Mouse (Mus musculus): ENCODE data around the gene Rhobtb3.
"Not testable (repeated sequence)": the region's sequence is repeated elsewhere in the genome, so short reads cannot be mapped to it uniquely, and the experiment has no call there.

The Rhobtb3 gene

DNA sequence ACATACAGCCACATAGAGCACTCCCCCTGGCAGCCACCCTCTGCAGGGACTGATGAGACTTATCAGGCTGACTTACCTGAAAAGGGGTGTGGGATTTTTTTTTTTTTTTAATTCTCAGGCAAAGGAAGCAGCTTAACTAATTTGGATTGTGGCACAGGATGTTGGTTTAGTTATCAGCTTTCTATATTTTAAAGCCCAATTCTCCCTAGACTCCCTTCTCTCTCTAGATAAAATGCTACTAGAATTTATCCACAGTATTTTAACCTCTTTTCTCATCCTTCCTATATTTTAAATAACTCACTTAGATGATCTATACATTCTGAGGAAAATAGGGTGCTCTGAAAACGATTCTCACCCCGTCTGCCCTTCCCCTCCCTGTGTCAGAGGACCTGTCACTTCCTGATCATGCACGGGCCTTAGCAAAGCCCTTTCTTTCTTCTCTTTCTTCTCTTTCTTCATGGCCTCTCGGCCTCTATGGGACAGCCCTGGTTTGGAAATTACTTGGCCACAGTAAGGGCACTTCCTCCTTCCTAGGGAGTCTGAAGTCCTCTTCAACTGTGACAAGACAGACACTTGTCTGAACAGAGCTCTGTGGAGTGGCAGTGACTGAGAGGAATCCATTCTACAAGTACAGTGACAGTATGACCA is 98.1 kb downstream of the Rhobtb3 start:
- in situ Hi-C loops (cut with MboI, MseI) = loop anchor here (25.0 kb wide), 1 partner anchor 1483 kb away; the partner anchor contains the start of genes Ccdc127, Lrrc14b and Sdha

- in situ Hi-C loops (cut with MboI, MseI) = loop anchor here (25.0 kb wide), 1 partner anchor 1483 kb away; the partner anchor contains the start of genes Ccdc127, Lrrc14b and Sdha
Observed at GRCm38 (mm10) chr13:75844833-75845518, 98.7 kb downstream of the Rhobtb3 start.

DNA sequence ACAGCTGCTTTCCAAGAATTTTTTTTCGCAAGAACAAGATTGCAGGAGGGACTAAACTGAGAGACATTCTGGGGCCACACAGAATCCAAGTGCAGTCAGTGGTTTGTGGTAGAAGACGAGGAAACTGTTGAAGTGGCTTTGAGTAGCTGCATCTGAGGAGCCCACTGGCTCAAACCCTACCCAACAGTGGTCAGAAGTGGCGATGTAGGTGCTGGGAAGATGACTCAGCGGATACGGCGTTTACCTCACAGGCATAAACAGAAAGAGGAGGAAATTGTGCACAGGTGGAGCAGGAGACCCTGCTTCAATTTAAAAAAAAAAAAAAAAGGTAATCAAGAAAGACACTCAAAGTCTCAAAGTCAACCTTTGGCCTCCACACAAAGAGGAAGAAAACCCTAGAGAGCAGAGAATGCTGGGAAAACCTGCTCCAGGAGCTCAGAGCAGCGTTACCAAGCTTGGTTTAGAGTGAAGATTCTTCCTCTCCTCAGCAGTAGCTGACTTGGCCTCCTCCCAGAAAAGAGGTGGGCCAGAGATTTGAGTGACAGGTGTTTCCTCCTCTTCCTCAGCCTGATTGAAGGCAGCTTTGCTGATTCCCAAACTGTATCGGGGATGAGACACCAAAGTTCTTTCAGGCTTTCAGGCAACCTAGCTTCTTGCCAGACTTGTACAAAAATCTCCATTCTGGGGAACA is 99.6 kb downstream of the Rhobtb3 start:
- in situ Hi-C loops (cut with MboI, MseI) = loop anchor here (25.0 kb wide), 1 partner anchor 1482 kb away; the partner anchor contains the start of genes Ccdc127, Lrrc14b and Sdha

DNA sequence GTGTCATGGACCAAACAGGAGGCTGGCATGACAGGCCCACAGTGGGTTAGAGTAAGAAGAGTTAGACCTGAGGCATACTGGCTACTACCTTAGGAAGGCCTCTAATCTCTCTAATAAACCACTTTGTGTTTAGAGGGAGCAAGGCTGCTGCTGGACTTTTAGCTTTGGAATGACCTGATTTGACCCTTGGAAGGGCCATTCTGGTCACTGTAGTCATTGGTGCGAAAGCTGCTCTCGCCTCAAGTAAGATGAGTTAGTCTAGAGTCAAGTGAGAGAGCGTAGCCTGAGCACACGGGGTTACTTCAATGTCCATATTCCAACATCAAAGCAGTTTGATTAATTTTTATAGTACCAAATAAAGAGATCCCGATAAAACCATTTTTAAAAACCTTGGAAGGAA is 100.4 kb downstream of the Rhobtb3 start:
- in situ Hi-C loops (cut with MboI, MseI) = loop anchor here (25.0 kb wide), 1 partner anchor 1481 kb away; the partner anchor contains the start of genes Ccdc127, Lrrc14b and Sdha

GRCm38 (mm10) chr13:75841950-75842349 is 101.8 kb downstream of the Rhobtb3 start:
- in situ Hi-C loops (cut with MboI, MseI) = loop anchor here (25.0 kb wide), 1 partner anchor 1480 kb away; the partner anchor contains the start of genes Ccdc127, Lrrc14b and Sdha

- in situ Hi-C loops (cut with MboI, MseI) = loop anchor here (25.0 kb wide), 1 partner anchor 1479 kb away; the partner anchor contains the start of genes Ccdc127, Lrrc14b and Sdha
Observed at GRCm38 (mm10) chr13:75840752-75841285, 102.9 kb downstream of the Rhobtb3 start.

- in situ Hi-C loops (cut with MboI, MseI) = loop anchor here (25.0 kb wide), 1 partner anchor 1478 kb away; the partner anchor contains the start of genes Ccdc127, Lrrc14b and Sdha
Observed at GRCm38 (mm10) chr13:75839719-75840481, 103.8 kb downstream of the Rhobtb3 start, which contains the start of gene Glrx. Glrx (plus strand) TSS chr13:75839868.

- in situ Hi-C loops (cut with MboI, MseI) = loop anchor here (25.0 kb wide), 1 partner anchor 1476 kb away; the partner anchor contains the start of genes Ccdc127, Lrrc14b and Sdha
Observed at GRCm38 (mm10) chr13:75838506-75838905, 105.2 kb downstream of the Rhobtb3 start.

- in situ Hi-C loops (cut with MboI, MseI) = loop anchor here (25.0 kb wide), 1 partner anchor 1473 kb away; the partner anchor contains the start of genes Ccdc127, Lrrc14b and Sdha
Observed at GRCm38 (mm10) chr13:75835461-75835860, 108.3 kb downstream of the Rhobtb3 start.

DNA sequence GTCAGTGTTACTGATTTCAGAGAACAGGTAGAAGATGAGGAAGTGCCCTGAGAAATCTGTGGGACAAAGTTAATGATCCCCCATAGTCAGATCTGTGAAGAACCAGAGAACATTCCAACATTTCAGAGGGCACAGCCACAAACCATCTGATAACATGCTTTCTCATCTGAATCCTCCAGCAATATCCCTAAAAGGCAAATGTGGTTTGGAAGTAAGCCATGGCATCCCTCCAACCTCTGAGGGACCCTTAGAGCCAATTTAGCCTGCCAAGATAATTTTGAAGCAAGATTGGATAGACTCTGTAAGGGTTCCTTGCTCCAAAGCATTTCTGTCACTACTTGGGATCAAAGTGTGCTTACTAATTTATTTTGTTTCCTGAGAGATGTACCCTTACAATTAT is 110.2 kb downstream of the Rhobtb3 start:
- in situ Hi-C loops (cut with MboI, MseI) = loop anchor here (25.0 kb wide), 1 partner anchor 1471 kb away; the partner anchor contains the start of genes Ccdc127, Lrrc14b and Sdha

GRCm38 (mm10) chr13:75832697-75833096 is 111.0 kb downstream of the Rhobtb3 start:
- in situ Hi-C loops (cut with MboI, MseI) = loop anchor here (25.0 kb wide), 1 partner anchor 1470 kb away; the partner anchor contains the start of genes Ccdc127, Lrrc14b and Sdha

DNA sequence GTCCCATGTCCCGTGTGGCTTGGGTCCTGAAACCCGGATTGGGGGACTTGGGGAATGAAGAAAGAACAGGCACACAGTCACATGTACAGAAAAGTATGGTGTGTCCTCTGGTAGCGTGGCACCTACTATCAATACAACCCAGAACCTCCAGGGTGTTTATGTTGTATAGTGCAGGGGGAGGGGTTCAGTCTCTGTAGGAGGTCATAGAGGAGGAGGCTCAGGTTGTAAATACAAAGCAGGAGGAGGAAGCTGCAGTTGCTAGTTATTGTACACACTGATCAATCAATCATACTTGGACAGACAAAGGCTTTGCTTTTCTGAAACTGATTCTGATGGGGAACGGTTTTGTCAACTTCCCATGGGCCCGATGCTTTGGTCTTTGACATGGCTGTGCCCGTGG is 112.0 kb downstream of the Rhobtb3 start:
- in situ Hi-C loops (cut with MboI, MseI) = loop anchor here (25.0 kb wide), 1 partner anchor 1469 kb away; the partner anchor contains the start of genes Ccdc127, Lrrc14b and Sdha

GRCm38 (mm10) chr13:75830708-75831107 is 113.0 kb downstream of the Rhobtb3 start:
- in situ Hi-C loops (cut with MboI, MseI) = loop anchor here (25.0 kb wide), 1 partner anchor 1468 kb away; the partner anchor contains the start of genes Ccdc127, Lrrc14b and Sdha

DNA sequence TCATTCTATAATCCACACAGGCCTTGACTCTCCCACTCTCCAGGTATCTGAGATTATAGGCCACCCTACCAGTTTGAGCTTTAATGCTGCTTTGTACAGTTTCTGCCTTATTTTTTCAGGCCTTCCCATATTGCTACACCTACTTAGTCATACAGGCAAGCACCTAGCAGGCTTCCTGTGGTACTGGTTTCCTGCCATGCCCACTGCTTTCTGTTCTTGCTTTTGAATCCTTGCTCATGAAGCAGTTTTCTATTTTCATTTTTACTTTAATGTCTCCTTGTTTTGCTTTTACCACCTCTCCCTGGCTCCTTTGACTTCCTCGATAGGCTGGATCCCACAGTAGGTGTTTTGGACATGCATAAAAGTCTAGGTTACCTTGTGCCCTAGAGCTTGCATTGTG is 118.3 kb downstream of the Rhobtb3 start:
- in situ Hi-C loops (cut with MboI, MseI) = loop anchor here (25.0 kb wide), 1 partner anchor 1463 kb away; the partner anchor contains the start of genes Ccdc127, Lrrc14b and Sdha

DNA sequence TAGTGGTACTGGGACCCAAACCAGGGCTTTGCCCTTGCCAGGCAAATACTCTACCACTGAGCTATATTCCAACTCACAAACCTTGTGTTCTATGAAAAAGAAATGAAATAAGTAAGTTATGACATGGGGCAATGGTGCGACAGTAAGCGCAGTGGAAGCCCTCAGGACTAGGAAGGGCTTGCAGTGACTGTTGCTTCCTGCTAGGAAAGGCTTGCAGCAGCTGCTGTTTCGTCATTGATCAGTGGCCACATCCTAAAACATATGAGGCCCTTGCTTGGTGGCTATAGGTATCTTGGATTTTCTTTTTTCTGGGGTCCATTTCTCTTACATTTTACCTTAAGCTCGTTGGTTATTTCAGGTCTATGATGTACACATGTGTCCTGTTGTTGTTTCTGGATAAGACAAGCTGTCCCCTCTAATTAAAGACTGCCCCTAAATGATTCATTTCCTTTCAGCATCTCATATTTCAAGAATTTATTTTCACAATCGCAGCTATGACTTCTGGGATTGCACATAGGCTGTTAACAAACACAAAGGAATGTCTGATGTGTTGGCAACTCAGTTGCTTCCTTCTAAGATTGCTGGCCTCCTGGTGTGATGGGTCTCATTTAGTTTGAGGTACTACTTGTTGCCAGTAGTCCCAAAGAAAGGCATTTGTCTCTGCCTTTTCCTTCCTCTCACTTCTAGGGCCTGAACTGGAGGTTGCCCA is 119.0 kb downstream of the Rhobtb3 start:
- in situ Hi-C loops (cut with MboI, MseI) = loop anchor here (25.0 kb wide), 1 partner anchor 1462 kb away; the partner anchor contains the start of genes Ccdc127, Lrrc14b and Sdha

DNA sequence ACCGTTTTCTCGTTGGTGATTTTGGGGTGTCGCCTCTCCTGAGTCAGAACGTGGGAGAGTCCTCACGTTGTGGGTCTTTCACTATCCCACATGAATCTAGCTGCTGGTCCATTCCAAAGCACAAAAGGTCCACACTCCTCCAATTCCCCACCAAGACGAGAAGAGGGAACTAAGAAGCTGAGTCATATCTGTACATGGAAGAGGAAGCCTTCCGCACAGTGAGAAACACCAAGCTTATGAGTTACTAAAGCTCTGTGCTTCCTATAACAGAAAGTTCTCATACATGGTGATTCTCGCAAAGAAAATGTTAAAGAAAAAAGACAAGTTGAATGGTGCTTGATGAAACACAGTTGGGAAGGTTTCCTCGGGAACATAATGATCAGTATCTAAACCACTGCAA is 120.5 kb downstream of the Rhobtb3 start:
- in situ Hi-C loops (cut with MboI, MseI) = no loop called here

GRCm38 (mm10) chr13:75822366-75822765 is 121.4 kb downstream of the Rhobtb3 start:
- in situ Hi-C loops (cut with MboI, MseI) = not testable (repeated sequence)

GRCm38 (mm10) chr13:75819898-75820297 is 123.8 kb downstream of the Rhobtb3 start:
- in situ Hi-C loops (cut with MboI, MseI) = loop anchor here (10.0 kb wide), 1 partner anchor 45 kb away; no protein-coding TSS in a partner anchor

Measured in regulatory T cell (primary cell).